Mouse (Mus musculus): ENCODE measurements at regions not wholly inside any gene's neighbourhood (a gene's known extent, or its start where the extent isn't known, plus 50 kb on each side); places are given as distances from the start of the nearest gene placed in this dataset.
A peak's percentile ranks its signal among the peaks of the same experiment; 100 is the strongest.

DNA sequence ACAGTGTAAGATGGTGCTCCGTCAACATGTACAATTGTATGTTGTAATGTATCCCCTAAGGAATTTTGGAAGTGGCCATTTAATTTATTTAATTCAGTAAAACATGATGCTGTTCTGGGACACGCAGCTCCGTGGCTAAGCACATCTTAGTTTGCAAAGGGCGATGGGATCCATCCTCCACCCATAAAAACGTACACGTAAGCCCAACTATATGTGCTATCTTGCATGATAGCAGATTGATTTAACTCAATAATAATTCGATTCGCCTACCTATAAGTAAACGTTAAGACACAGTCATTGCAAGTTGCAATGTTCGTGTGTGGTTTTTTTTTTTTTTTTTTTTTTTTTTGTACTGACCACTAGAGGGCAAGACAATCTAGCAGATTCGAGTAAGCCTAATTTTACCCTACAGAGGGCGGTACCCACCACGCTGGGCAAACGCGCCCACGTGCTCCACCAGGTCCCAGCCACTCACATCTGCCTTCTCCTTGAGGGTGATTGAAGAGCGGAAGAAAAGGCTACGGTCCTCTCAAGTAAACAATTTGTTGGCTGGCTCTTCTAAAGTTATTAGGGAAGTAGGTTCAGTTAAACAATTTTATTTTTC is 240.8 kb upstream of the Lrig3 start:
- H3K36me3 ChIP-seq (ENCODE audit: insufficient read depth) = no peaks in the 10 kb centered on the region
- no peak overlapping the region for H3K9ac ChIP-seq
- H3K27ac ChIP-seq (ENCODE audit: low read depth) = peak overlapping the region; percentile 75; the same call in 1 of the 2 replicates
- WGBS = 24% methylated on average over 18 of the region's 18 CpGs
- peak; percentile 94 for DNase-seq
- H3K4me2 ChIP-seq = peak overlapping the region; percentile 18; the same call in 1 of the 2 replicates
- H3K4me3 ChIP-seq (ENCODE audit: low read depth, low read length) = no peak overlapping the region
- peak; percentile 95 for ATAC-seq (ENCODE audit: insufficient read depth)
- H3K9me3 ChIP-seq (ENCODE audit: low read depth, low read length) = no peaks in the 10 kb centered on the region
- H3K27me3 ChIP-seq (ENCODE audit: insufficient read depth, low read length) = no peaks in the 10 kb centered on the region
- TF ChIP-seq CTCF (IDR thresholded peaks at IDR 0.05; ENCODE audit: low read depth) = peak; percentile 86
- 0 out of 2 replicates have a peak, but pooled peaks cover 2% of the 10 kb centered on the region for H3K4me1 ChIP-seq (ENCODE audit: insufficient read depth)

DNA sequence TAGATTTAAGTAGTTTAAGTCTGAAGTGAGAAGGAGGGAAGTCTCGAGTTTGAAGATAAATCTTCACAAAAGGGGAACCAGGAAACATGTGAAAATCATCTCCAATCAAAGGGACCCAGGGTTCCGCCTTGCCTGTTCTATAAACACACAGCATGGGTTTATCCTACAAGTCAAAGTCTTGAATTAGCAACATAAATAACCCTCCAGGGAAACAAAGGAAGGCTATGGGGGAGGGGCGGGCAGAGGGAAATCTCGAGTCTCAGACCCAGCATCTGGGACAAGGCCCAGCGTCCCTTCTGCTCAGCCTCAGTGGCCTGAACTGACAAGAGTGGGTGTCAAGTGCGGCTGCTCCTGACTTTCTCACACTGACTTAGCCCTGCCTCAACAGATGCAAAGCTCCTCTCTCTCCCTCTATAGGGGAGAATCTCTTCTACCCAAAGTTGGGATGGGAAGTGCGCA is 240.3 kb upstream of the Lrig3 start:
- no peaks in the 10 kb centered on the region for H3K27me3 ChIP-seq (ENCODE audit: insufficient read depth, low read length)
- TF ChIP-seq CTCF (IDR thresholded peaks at IDR 0.05; ENCODE audit: low read depth) = peak; percentile 10; the same call in 1 of the 2 replicates
- H3K27ac ChIP-seq (ENCODE audit: low read depth) = peak overlapping the region; percentile 75
- DNase-seq (no peak), ATAC-seq (ENCODE audit: insufficient read depth) (peak; percentile 87)
- H3K9me3 ChIP-seq (ENCODE audit: low read depth, low read length) = no peaks in the 10 kb centered on the region
- no peaks in the 10 kb centered on the region for H3K36me3 ChIP-seq (ENCODE audit: insufficient read depth)
- 19% methylated on average over 7 of the region's 7 CpGs for WGBS
- H3K9ac ChIP-seq = no peak overlapping the region
- H3K4me1 ChIP-seq (ENCODE audit: insufficient read depth) = 0 out of 2 replicates have a peak, but pooled peaks cover 2% of the 10 kb centered on the region
- H3K4me3 ChIP-seq (ENCODE audit: low read depth, low read length) = no peak overlapping the region
- H3K4me2 ChIP-seq = peak overlapping the region; percentile 18; the same call in 1 of the 2 replicates

DNA sequence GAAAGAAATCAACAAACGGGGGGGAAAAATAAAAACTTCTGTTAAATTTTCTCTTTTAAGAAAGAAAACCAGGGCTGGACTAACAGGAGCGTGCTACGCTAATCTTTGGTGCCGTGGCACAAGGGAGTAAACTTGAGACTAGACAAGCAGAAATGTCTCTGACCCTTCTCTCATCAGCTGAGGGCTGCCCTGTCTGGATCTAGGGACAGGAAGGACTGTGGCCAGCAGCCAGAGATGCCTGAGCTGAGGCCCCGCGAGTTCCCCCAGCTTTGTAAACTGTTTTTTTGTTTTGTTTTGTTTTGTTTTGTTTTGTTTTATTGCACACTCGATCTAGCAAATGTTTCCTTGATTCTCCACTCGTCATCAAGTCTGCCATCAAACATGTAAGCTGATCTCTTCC is 239.4 kb upstream of the Lrig3 start:
- peak; percentile 33; the same call in 1 of the 2 replicates for ATAC-seq (ENCODE audit: insufficient read depth)
- Histone ChIP-seq H3K9me3 (ENCODE audit: low read depth, low read length) (no peaks in the 10 kb centered on the region), H3K4me3 (ENCODE audit: low read depth, low read length) (no peak overlapping the region), H3K27ac (ENCODE audit: low read depth) (peak overlapping the region; percentile 69), H3K9ac (no peak overlapping the region), H3K4me2 (peak overlapping the region; percentile 31; the same call in 1 of the 2 replicates), H3K4me1 (ENCODE audit: insufficient read depth) (0 out of 2 replicates have a peak, but pooled peaks cover 2% of the 10 kb centered on the region), H3K27me3 (ENCODE audit: insufficient read depth, low read length) (no peaks in the 10 kb centered on the region), H3K36me3 (ENCODE audit: insufficient read depth) (no peaks in the 10 kb centered on the region)
- peak; percentile 67 for DNase-seq
- TF ChIP-seq CTCF (IDR thresholded peaks at IDR 0.05; ENCODE audit: low read depth) = no peak
- 34% methylated on average over 8 of the region's 8 CpGs for WGBS

GRCm38 (mm10) chr10:125735744-125736494 is 230.0 kb upstream of the Lrig3 start:
- no peak overlapping the region for H3K27ac ChIP-seq (ENCODE audit: low read depth)
- no peak overlapping the region for H3K4me3 ChIP-seq (ENCODE audit: low read depth, low read length)
- TF ChIP-seq CTCF (IDR thresholded peaks at IDR 0.05; ENCODE audit: low read depth) = no peak
- no peaks in the 10 kb centered on the region for H3K27me3 ChIP-seq (ENCODE audit: insufficient read depth, low read length)
- H3K9me3 ChIP-seq (ENCODE audit: low read depth, low read length) = no peaks in the 10 kb centered on the region
- no peak for ATAC-seq (ENCODE audit: insufficient read depth)
- WGBS = 80% methylated on average over 4 of the region's 4 CpGs
- no peak overlapping the region for H3K4me2 ChIP-seq
- no peak for DNase-seq
- H3K4me1 ChIP-seq (ENCODE audit: insufficient read depth) = no peaks in the 10 kb centered on the region
- no peaks in the 10 kb centered on the region for H3K36me3 ChIP-seq (ENCODE audit: insufficient read depth)
- H3K9ac ChIP-seq = no peak overlapping the region

GRCm38 (mm10) chr10:125743181-125743580 is 222.8 kb upstream of the Lrig3 start:
- no peak overlapping the region for H3K27ac ChIP-seq (ENCODE audit: low read depth)
- no peak for TF ChIP-seq CTCF (IDR thresholded peaks at IDR 0.05; ENCODE audit: low read depth)
- no peak for DNase-seq
- ATAC-seq (ENCODE audit: insufficient read depth) = no peak
- no peak overlapping the region; the same call in 1 of the 2 replicates for H3K4me2 ChIP-seq
- H3K9me3 ChIP-seq (ENCODE audit: low read depth, low read length) = no peaks in the 10 kb centered on the region
- H3K4me3 ChIP-seq (ENCODE audit: low read depth, low read length) = no peak overlapping the region
- 39% methylated on average over 6 of the region's 6 CpGs for WGBS
- H3K9ac ChIP-seq = no peak overlapping the region
- peaks cover 5% of the 10 kb centered on the region; the same call in 1 of the 2 replicates for H3K4me1 ChIP-seq (ENCODE audit: insufficient read depth)
- no peaks in the 10 kb centered on the region for H3K36me3 ChIP-seq (ENCODE audit: insufficient read depth)
- no peaks in the 10 kb centered on the region for H3K27me3 ChIP-seq (ENCODE audit: insufficient read depth, low read length)

DNA sequence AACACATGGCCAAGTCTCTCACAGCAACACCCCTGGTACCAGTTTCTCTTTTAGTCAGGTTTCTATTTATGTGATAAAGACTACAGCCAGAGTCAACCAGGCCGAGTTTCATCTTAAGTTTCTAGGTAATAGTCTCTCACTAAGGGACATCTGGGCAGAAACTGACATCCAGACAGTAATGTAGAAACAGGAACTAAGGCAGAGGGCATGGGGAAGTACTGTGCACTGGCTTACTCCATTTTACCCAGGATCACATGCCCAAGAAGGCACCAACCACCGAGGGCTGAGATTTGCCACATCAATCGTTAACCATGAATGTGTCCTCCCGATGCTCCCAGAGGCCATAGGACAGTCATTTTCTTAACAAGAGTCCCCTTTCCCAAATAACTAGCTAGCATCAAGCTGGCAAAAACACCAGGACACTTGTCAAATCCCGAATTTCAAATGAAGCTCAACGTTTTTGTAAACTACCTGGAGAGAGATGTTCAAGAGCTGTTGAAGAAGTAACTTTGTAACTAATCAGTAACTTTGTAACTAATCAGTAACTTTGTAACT is 216.9 kb upstream of the Lrig3 start:
- no peak overlapping the region for H3K4me2 ChIP-seq
- no peak overlapping the region for H3K4me3 ChIP-seq (ENCODE audit: low read depth, low read length)
- TF ChIP-seq CTCF (IDR thresholded peaks at IDR 0.05; ENCODE audit: low read depth) = no peak
- DNase-seq = no peak
- 59% methylated on average over 6 of the region's 6 CpGs for WGBS
- ATAC-seq (ENCODE audit: insufficient read depth) = no peak
- H3K4me1 ChIP-seq (ENCODE audit: insufficient read depth) = no peaks in the 10 kb centered on the region
- no peaks in the 10 kb centered on the region for H3K9me3 ChIP-seq (ENCODE audit: low read depth, low read length)
- H3K27ac ChIP-seq (ENCODE audit: low read depth) = no peak overlapping the region
- no peak overlapping the region for H3K9ac ChIP-seq
- no peaks in the 10 kb centered on the region for H3K36me3 ChIP-seq (ENCODE audit: insufficient read depth)
- no peaks in the 10 kb centered on the region for H3K27me3 ChIP-seq (ENCODE audit: insufficient read depth, low read length)
